Mouse (Mus musculus) midbrain, embryonic 11.5 days (tissue): Measurements from ENCODE around the gene Tmem88. TPM values are rescaled to one million over a fixed set of nuclear protein-coding genes. Genes with fewer than 3 reads are reported as not detected.

Experiments used
- ATAC-seq: fragments of 200-750 bp; cut with Nextera tagmentation; 2 replicates; pipeline ENCODE4 v1.8.0; 2017; ENCODE audit warnings: moderate TSS enrichment, moderate library complexity; ENCODE audit not compliant: low FRiP score
- DNase-seq: peaks from one replicate; pipeline ENCODE4 v3.0.0; 2015; ENCODE audit warnings: low spot score; ENCODE audit errors: missing footprints
- H3K27ac ChIP-seq: fragments of 300-500 bp; sonication (generic); 2 replicates; pipeline ENCODE4 v1.5.1; 2014; ENCODE audit warnings: low read depth, low read length
- H3K27me3 ChIP-seq: fragments of 300-500 bp; sonication (generic); 2 replicates; pipeline ENCODE4 v1.6.1; 2014; ENCODE audit warnings: mild to moderate bottlenecking, low read length, moderate library complexity, mixed read lengths; ENCODE audit not compliant: control insufficient read depth, insufficient read depth
- H3K36me3 ChIP-seq: fragments of 300-500 bp; sonication (generic); 2 replicates; pipeline ENCODE4 v1.6.1; 2014; ENCODE audit warnings: mild to moderate bottlenecking, low read length, moderate library complexity, mixed read lengths; ENCODE audit not compliant: control insufficient read depth, insufficient read depth
- H3K4me1 ChIP-seq: fragments of 300-500 bp; sonication (generic); 2 replicates; pipeline ENCODE4 v1.6.1; 2014; ENCODE audit warnings: low read length; ENCODE audit not compliant: control insufficient read depth, insufficient read depth
- H3K4me2 ChIP-seq: fragments of 300-500 bp; sonication (generic); 2 replicates; pipeline ENCODE4 v1.6.1; 2014; ENCODE audit warnings: mild to moderate bottlenecking, moderate library complexity
- H3K4me3 ChIP-seq: fragments of 300-500 bp; sonication (generic); 2 replicates; pipeline ENCODE4 v1.5.1; 2014; ENCODE audit warnings: low read depth, low read length
- H3K9ac ChIP-seq: fragments of 300-500 bp; sonication (generic); 2 replicates; pipeline ENCODE4 v1.6.1; 2014; ENCODE audit warnings: low read length
- H3K9me3 ChIP-seq: fragments of 300-500 bp; sonication (generic); 2 replicates; pipeline ENCODE4 v1.6.1; 2016; ENCODE audit warnings: low read length; ENCODE audit not compliant: control insufficient read depth
- WGBS: fragments of 180-500 bp; shearing (Covaris S2); extraction: QIAGEN DNeasy Blood & Tissue Kit; methylation state at CpG from one replicate; pipeline ENCODE4 v1.1.7; 2014; 5-methylcytosine and 5-hydroxymethylcytosine counted together
- polyA plus RNA-seq: library from polyadenylated mRNA; unstranded; fragments of >200 nt; fragmentation: Nextera tagmentation; extraction: Ambion mirVana; gene quantifications from 2 replicates; pipeline ENCODE4 v1.2.1, GENCODE M21; 2014

The Tmem88 gene
- polyA plus RNA-seq, 1 experiment from 2014 or later = 13.1 TPM

DNA sequence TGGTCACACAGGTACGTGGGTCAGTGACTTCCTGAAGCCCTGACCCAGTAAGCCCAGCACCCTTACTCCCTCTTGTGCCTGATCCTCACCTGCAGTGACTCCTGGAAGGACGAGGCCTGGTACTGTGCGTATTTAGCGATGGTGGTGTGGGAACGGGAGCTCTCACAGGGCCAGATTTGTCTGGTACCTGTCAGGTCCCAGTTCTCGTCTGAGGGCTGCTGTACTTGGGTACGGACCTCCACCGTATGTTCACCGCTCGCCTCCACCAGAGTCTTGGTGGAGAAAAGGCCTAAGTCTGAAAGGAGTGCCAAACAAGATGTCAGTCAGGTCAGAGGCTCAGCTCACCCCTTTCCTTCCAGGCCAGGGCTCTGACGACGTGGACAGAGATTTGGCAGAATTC, 4.0 kb upstream of the Tmem88 start:
- Histone ChIP-seq H3K4me1 (peaks cover 30% of the 10 kb centered on the region), H3K4me2 (no peak overlapping the region)
- WGBS = 85% methylated on average over 12 of the region's 12 CpGs

DNA sequence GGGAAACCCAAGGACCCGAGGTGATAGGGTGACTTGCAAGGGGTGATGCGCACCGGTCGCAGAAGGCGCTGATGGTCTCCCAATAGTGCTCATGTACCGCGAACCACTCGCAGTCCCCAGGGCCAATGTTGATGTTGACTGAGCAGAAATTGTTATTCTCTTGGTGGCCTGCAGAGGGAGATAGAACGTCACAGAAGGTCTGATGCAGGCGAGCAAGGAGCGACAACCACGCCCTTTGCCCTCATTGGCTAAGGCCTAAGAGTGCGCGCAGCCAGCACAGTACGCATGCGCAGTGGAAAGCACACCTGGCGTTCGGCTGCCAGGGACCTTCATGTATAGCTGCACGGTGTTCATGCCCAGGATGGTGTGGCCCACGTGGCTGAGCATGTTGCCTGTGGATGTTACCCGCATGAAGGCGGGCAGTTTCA, 3.2 kb upstream of the Tmem88 start:
- Histone ChIP-seq H3K27me3 (peaks cover 13% of the 10 kb centered on the region), H3K4me1 (peaks cover 37% of the 10 kb centered on the region), H3K9ac (0 out of 2 replicates have a peak overlapping the region, but pooled peaks have one; percentile 6), H3K27ac (no peak overlapping the region), H3K36me3 (peaks cover 47% of the 10 kb centered on the region), H3K9me3 (no peaks in the 10 kb centered on the region), H3K4me2 (no peak overlapping the region), H3K4me3 (no peak overlapping the region)
- WGBS = 16% methylated on average over 22 of the region's 22 CpGs
- peak; percentile 94 for DNase-seq
- peak; percentile 65 for ATAC-seq

More for the DNA sequence above, 4.0 kb upstream of the Tmem88 start:
- Histone ChIP-seq H3K9me3 (no peaks in the 10 kb centered on the region), H3K4me3 (no peak overlapping the region), H3K27ac (no peak overlapping the region), H3K36me3 (peaks cover 53% of the 10 kb centered on the region), H3K9ac (no peak overlapping the region), H3K27me3 (peaks cover 13% of the 10 kb centered on the region)
- no peak for ATAC-seq
- no peak for DNase-seq

DNA sequence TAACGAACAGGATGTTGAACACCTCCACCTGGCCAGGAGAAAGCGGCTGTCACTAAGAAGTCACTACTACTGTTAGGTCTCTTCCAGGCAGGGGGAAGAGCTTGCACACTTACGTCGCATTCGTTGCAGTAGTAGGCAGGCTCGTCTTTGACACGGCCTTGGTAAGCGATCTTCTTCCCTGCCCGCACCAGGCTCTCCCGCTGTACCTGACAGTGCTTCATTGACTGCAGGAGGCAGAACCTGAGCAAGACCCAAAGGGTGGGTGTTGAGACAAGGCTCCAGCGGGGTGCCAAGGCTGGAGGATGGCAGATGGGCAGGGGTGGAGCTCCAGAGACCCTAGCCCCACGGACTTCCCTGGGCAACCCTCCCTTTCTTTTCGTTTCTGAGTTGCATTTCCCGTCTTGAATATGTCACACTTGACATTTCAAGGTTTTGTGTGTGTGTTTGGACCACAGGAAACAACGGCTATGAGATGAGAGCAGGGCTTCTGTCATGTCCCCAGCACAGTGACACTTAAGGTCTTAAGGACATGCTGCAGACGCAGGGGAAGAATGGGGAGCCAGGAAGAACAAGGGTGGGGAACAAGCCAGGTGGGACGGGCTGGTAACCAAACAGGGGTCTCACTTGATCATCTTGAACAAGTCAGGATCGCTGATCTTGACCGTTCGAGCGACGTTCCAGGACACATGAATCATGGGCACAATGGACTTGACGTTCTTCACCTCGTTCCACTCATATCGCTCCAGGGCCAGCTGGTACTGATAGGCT, 2.2 kb upstream of the Tmem88 start:
- Histone ChIP-seq H3K4me1 (peaks cover 39% of the 10 kb centered on the region), H3K36me3 (peaks cover 39% of the 10 kb centered on the region), H3K9ac (peak overlapping the region; percentile 42), H3K4me3 (no peak overlapping the region), H3K27me3 (peaks cover 13% of the 10 kb centered on the region), H3K4me2 (peak overlapping the region; percentile 24; the same call in 1 of the 2 replicates), H3K27ac (no peak overlapping the region), H3K9me3 (no peaks in the 10 kb centered on the region)
- WGBS = 74% methylated on average over 25 of the region's 25 CpGs
- ATAC-seq (no peak), DNase-seq (peak; percentile 92)

DNA sequence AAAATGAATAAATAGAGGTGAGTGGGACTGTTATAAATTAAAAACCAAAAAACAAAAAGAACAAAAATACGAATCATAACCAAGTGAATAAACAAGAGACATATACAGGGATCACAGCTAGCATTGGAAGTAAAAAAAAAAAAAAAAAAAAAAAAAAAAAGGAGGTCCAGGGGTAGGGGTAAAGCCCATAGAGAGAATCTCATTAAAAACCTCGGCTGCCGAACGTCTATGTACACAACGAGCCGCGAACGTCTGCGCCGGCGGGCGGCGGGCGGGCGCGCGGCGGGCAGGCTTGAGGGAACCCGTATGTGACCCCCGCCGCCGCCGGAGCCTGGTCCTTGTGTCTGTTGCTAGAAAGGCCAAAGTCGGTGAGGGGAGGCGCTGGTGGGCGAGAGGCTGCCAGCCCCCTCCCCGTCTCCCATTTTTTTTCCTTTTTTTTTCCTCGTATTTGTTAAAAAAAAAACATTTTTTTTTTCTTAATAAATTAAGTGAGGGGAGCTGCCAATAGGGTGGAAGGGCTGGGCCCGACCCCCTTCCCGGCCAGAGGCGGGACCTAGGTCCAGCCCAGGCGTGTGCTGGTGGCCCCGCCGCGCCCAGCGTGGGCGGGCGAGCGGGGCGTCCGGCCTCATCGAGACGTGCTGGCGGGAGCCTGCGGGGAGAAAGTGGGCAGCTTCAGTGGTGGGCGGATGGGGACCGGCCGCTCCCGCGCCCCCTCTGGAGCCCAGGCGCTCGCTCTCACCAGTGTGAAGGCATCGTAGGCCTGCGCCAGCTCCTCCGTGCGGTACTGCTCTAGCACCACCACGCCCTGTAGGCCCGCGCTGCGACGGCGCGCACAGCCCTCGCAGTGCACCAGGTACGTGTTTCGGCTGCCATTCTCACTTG, 1.4 kb upstream of the Tmem88 start:
- no peaks in the 10 kb centered on the region for H3K9me3 ChIP-seq
- no peak overlapping the region; the same call in 1 of the 2 replicates for H3K4me3 ChIP-seq
- WGBS = 8% methylated on average over 66 of the region's 66 CpGs
- H3K27ac ChIP-seq = no peak overlapping the region
- H3K36me3 ChIP-seq = peaks cover 32% of the 10 kb centered on the region
- ATAC-seq = no peak
- peaks cover 39% of the 10 kb centered on the region for H3K4me1 ChIP-seq
- H3K27me3 ChIP-seq = peaks cover 13% of the 10 kb centered on the region
- peak; percentile 96 for DNase-seq
- H3K9ac ChIP-seq = peak overlapping the region; percentile 42
- peak overlapping the region; percentile 24; the same call in 1 of the 2 replicates for H3K4me2 ChIP-seq

DNA sequence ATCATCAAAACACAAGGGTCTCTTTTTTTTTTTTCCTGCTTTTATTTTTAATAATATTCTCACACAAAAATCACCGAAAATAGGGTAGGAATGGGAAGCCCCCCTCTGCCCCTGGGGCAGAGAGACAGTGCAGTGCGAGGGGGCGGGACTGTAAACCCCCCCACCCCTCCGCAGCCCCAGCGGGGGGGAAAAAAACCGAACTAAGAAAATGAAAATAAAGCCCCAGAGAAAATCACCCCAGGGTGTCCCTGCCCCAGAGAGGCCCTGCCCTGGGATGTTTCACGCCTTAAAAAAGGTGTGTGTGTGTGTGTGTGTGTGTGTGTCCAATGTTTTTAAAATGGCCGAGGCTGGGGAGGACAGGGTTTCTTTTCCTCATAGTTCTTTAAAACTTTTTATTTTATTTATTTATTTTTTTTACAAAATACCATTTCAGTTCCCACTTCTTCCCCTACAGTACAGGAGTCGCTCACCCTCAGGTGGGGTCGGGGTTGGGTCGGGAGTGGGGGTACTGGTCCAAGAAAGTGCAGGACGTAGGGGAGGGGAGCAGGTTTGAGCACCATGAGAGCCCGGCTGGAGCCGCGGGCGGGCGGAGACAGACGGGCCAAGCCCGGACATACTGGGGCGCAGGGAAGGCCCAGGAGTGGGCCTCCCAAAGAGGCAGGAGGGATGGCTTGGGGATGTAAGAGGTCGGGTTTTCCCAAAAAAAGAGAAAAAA, 609 bp upstream of the Tmem88 start:
- H3K4me2 ChIP-seq = peak overlapping the region; percentile 82; the same call in 1 of the 2 replicates
- H3K4me1 ChIP-seq = peaks cover 43% of the 10 kb centered on the region
- 8% methylated on average over 21 of the region's 21 CpGs for WGBS
- H3K9me3 ChIP-seq = no peaks in the 10 kb centered on the region
- H3K4me3 ChIP-seq = peak overlapping the region; percentile 24; the same call in 1 of the 2 replicates
- H3K36me3 ChIP-seq = peaks cover 26% of the 10 kb centered on the region
- peak overlapping the region; percentile 51 for H3K9ac ChIP-seq
- peaks cover 13% of the 10 kb centered on the region for H3K27me3 ChIP-seq
- no peak for ATAC-seq
- DNase-seq = peak; percentile 90
- no peak overlapping the region for H3K27ac ChIP-seq

DNA sequence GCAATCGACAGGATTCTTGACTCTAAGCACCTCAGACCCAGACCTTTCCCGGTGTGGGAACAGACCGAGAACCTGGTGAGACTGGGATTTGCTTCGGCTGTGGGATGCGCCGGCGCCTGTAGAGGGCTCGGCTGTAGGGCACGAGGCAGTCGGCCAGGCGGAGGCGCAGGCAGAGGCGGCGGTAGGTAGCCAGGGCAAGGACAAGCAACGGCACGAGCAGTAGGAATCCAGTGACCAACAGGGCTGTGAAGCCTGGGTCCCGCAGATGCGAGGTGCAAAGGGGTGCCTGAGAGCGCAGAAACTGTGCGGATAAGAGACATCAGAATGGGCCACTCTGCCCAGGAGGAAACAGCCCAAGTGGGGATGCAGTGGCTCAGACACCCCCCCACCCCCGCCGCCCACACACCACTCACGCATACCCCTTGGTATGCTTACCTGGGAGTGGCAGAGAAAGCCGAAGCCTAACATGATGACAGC, 415 bp downstream of the Tmem88 start:
- peak overlapping the region; percentile 24 for H3K4me3 ChIP-seq
- DNase-seq (peak; percentile 95), ATAC-seq (no peak)
- 2% methylated on average over 24 of the region's 24 CpGs for WGBS
- H3K4me1 ChIP-seq = peaks cover 43% of the 10 kb centered on the region
- no peak overlapping the region for H3K27ac ChIP-seq
- peak overlapping the region; percentile 51 for H3K9ac ChIP-seq
- H3K36me3 ChIP-seq = peaks cover 23% of the 10 kb centered on the region
- peaks cover 13% of the 10 kb centered on the region for H3K27me3 ChIP-seq
- peak overlapping the region; percentile 82 for H3K4me2 ChIP-seq
- H3K9me3 ChIP-seq = no peaks in the 10 kb centered on the region

DNA sequence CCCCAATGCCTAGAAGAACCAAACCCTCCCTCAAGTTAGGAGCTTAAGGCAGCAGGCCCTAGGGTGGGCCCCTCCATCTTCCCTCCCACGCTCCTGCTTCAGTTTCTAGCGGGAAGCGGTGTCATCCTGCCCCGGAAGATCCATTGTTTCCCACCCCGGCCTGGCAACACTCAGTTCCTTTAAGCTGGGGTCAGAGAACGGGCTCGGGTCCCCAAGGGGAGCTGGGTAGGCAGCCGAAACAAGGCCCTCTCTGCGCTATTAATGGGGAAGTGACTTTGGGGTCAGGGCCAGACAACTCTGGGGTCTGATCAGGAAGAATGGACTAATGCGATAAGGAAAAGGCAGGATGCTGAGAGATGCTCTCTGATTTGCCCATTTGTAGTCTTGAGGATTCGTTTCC, 1.3 kb downstream of the Tmem88 start:
- Histone ChIP-seq H3K4me2 (peak overlapping the region; percentile 82), H3K4me1 (peaks cover 43% of the 10 kb centered on the region), H3K27me3 (peaks cover 13% of the 10 kb centered on the region), H3K36me3 (peaks cover 21% of the 10 kb centered on the region), H3K9me3 (no peaks in the 10 kb centered on the region), H3K9ac (peak overlapping the region; percentile 75), H3K27ac (no peak overlapping the region), H3K4me3 (peak overlapping the region; percentile 51)
- peak; percentile 92 for DNase-seq
- ATAC-seq = no peak
- 23% methylated on average over 11 of the region's 11 CpGs for WGBS

DNA sequence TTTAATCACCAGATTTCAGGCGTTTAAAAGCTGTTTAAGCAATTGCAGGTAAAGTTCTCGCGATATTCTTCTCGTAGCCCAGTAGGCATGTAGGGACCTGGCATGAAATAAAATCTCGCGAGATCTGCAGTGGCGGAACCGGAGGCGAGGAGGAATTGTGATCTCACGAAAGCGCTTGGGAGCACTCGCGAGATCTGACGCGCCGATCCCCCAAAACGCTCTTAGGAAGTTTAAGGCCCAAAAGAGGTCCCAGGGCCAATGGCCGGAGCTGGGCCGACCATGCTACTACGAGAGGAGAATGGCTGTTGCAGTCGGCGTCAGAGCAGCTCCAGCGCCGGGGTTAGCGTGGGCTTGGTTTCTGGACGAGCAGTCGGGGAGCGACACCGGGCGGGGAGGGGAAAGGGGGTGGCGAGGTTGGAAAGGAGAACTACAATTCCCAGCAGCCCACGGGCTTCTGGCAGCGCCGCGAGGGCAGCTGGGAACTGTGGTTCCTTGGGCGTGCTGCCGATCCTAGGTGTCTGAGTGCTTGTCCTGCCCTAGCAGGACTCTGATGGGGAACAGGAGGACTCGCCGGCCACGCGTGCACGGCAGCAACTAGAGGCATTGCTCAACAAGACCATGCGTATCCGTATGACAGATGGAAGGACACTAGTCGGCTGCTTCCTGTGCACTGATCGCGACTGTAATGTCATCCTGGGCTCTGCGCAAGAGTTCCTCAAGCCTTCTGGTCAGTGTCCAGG, 2.2 kb downstream of the Tmem88 start:
- Histone ChIP-seq H3K4me1 (peaks cover 43% of the 10 kb centered on the region), H3K4me2 (peak overlapping the region; percentile 82), H3K9ac (peak overlapping the region; percentile 75), H3K36me3 (peaks cover 13% of the 10 kb centered on the region), H3K27me3 (peaks cover 12% of the 10 kb centered on the region), H3K27ac (peak overlapping the region; percentile 85), H3K9me3 (no peaks in the 10 kb centered on the region), H3K4me3 (peak overlapping the region; percentile 51)
- peak; percentile 87 for ATAC-seq
- DNase-seq = peak; percentile 100
- WGBS = 1% methylated on average over 42 of the region's 48 CpGs
